ENCODE assay signal across 8 mouse cellular contexts in genomic region chr1:74098004-74099000, GRCm38 (mm10). TPM values are rescaled to one million over a fixed set of nuclear protein-coding genes. Genes with fewer than 3 reads are reported as not detected.
DNase-seq lines count a peak whose midpoint lies in the region; ATAC-seq and TF ChIP-seq lines count a peak whose summit lies in the region.

No protein-coding gene starts in this region.

- H3K9ac ChIP-seq in embryonic facial prominence, embryonic 15.5 days = peak overlapping the region; percentile 54
- H3K9ac ChIP-seq in hindbrain, embryonic 14.5 days = peak overlapping the region; percentile 42
- peak overlapping the region; percentile 54 for H3K9ac ChIP-seq in limb, embryonic 15.5 days
- peak overlapping the region; percentile 62 for H3K9ac ChIP-seq in midbrain, postnatal 0 days (replicated peaks; ENCODE audit: low read length, poor library complexity, severe bottlenecking)

- H3K36me3 ChIP-seq in embryonic facial prominence, embryonic 15.5 days = no peaks in the 10 kb centered on the region
- no peaks in the 10 kb centered on the region for H3K36me3 ChIP-seq in hindbrain, embryonic 14.5 days (replicated peaks; ENCODE audit: control insufficient read depth, insufficient read depth)
- H3K36me3 ChIP-seq in limb, embryonic 15.5 days = no peaks in the 10 kb centered on the region
- H3K36me3 ChIP-seq in midbrain, postnatal 0 days (ENCODE audit: insufficient read depth, low read length) = no peaks in the 10 kb centered on the region

- peak overlapping the region; percentile 97 for H3K4me2 ChIP-seq in embryonic facial prominence, embryonic 15.5 days (replicated peaks)
- H3K4me2 ChIP-seq in hindbrain, embryonic 14.5 days (replicated peaks) = peak overlapping the region; percentile 64
- H3K4me2 ChIP-seq in limb, embryonic 15.5 days = peak overlapping the region; percentile 96
- peak overlapping the region; percentile 95 for H3K4me2 ChIP-seq in midbrain, postnatal 0 days (ENCODE audit: low read depth, low read length, poor library complexity, severe bottlenecking)

- peak overlapping the region; percentile 71 for H3K27ac ChIP-seq in embryonic facial prominence, embryonic 15.5 days (replicated peaks)
- peak overlapping the region; percentile 70 for H3K27ac ChIP-seq in hindbrain, embryonic 14.5 days
- peak overlapping the region; percentile 34 for H3K27ac ChIP-seq in limb, embryonic 15.5 days
- 0 out of 2 replicates have a peak overlapping the region, but pooled peaks have one; percentile 27 for H3K27ac ChIP-seq in midbrain, postnatal 0 days (ENCODE audit: low read depth, low read length)

- H3K4me3 ChIP-seq in embryonic facial prominence, embryonic 15.5 days (replicated peaks) = peak overlapping the region; percentile 55
- peak overlapping the region; percentile 36 for H3K4me3 ChIP-seq in hindbrain, embryonic 14.5 days (replicated peaks; ENCODE audit: low read length)
- H3K4me3 ChIP-seq in limb, embryonic 15.5 days = peak overlapping the region; percentile 50
- H3K4me3 ChIP-seq in midbrain, postnatal 0 days (ENCODE audit: low read depth, low read length) = peak overlapping the region; percentile 54

- ATAC-seq in embryonic facial prominence, embryonic 15.5 days (ENCODE audit: insufficient number of reproducible peaks, low FRiP score, low TSS enrichment, low read depth) = no peak
- peak; percentile 61 for ATAC-seq in hindbrain, embryonic 14.5 days (ENCODE audit: low FRiP score)
- ATAC-seq in limb, embryonic 15.5 days (ENCODE audit: insufficient number of reproducible peaks, low FRiP score, low TSS enrichment, low read depth) = 0 out of 2 replicates have a peak, but pooled peaks have one; percentile 7
- ATAC-seq in midbrain, postnatal 0 days (ENCODE audit: low FRiP score) = peak; percentile 70

- no peaks in the 10 kb centered on the region for H3K9me3 ChIP-seq in embryonic facial prominence, embryonic 15.5 days (replicated peaks)
- no peaks in the 10 kb centered on the region for H3K9me3 ChIP-seq in hindbrain, embryonic 14.5 days (ENCODE audit: control insufficient read depth, low read length)
- no peaks in the 10 kb centered on the region for H3K9me3 ChIP-seq in limb, embryonic 15.5 days
- no peaks in the 10 kb centered on the region for H3K9me3 ChIP-seq in midbrain, postnatal 0 days (ENCODE audit: low read length)

- H3K27me3 ChIP-seq in embryonic facial prominence, embryonic 15.5 days = peaks cover 11% of the 10 kb centered on the region; the same call in 1 of the 2 replicates
- peaks cover 26% of the 10 kb centered on the region for H3K27me3 ChIP-seq in hindbrain, embryonic 14.5 days (ENCODE audit: control insufficient read depth, insufficient read depth, low read length)
- H3K27me3 ChIP-seq in limb, embryonic 15.5 days = peaks cover 15% of the 10 kb centered on the region
- H3K27me3 ChIP-seq in midbrain, postnatal 0 days (ENCODE audit: insufficient read depth, low read length) = no peaks in the 10 kb centered on the region

- under 1% methylated on average over 57 of the region's 58 CpGs for WGBS in embryonic facial prominence, embryonic 15.5 days
- under 1% methylated on average over 52 of the region's 58 CpGs for WGBS in hindbrain, embryonic 14.5 days
- WGBS in limb, embryonic 15.5 days = 1% methylated on average over 58 of the region's 58 CpGs
- WGBS in midbrain, postnatal 0 days = under 1% methylated on average over 52 of the region's 58 CpGs

- peak; percentile 52 for DNase-seq in kidney, adult 18-20 months
- DNase-seq in kidney, adult 11 months = no peak
- DNase-seq in R1 (ENCODE audit: low read depth, low spot score) = peak; percentile 71
- peak; percentile 67 for DNase-seq in hindbrain, embryonic 14.5 days (ENCODE audit: low spot score)
- peak; percentile 67 for DNase-seq in midbrain, postnatal 0 days (ENCODE audit: low spot score)
- no peak for DNase-seq in spleen, postnatal 14 days (ENCODE audit: low spot score in 2 of 2)

- peaks cover 53% of the 10 kb centered on the region for H3K4me1 ChIP-seq in embryonic facial prominence, embryonic 15.5 days
- peaks cover 25% of the 10 kb centered on the region for H3K4me1 ChIP-seq in hindbrain, embryonic 14.5 days (replicated peaks; ENCODE audit: control insufficient read depth, insufficient read depth, low read length)
- H3K4me1 ChIP-seq in limb, embryonic 15.5 days = peaks cover 57% of the 10 kb centered on the region
- peaks cover 3% of the 10 kb centered on the region; the same call in 1 of the 2 replicates for H3K4me1 ChIP-seq in midbrain, postnatal 0 days (ENCODE audit: insufficient read depth, low read length)

- peak; percentile 54 for TF ChIP-seq CTCF in midbrain, postnatal 0 days (IDR thresholded peaks at IDR 0.05)

RNA-seq across cellular contexts. Expression of gene Tns1, which starts 25.9 kb away (rescaled TPM):
- polyA plus RNA-seq in embryonic facial prominence, embryonic 15.5 days (2015; fragmentation: Nextera tagmentation; extraction: Ambion mirVana) = 49.3 and 53.7 TPM in 2 replicates
- polyA plus RNA-seq in hindbrain, embryonic 14.5 days (2014; fragmentation: Nextera tagmentation; extraction: Ambion mirVana) = 15.1 and 15.5 TPM in 2 replicates
- polyA plus RNA-seq in limb, embryonic 15.5 days (2015; fragmentation: Nextera tagmentation; extraction: Ambion mirVana) = 59.9 and 65.2 TPM in 2 replicates
- total RNA-seq in midbrain, postnatal 0 days (2014; rRNA removed) = 22.5 and 31.5 TPM in 2 replicates
- polyA plus RNA-seq in midbrain, postnatal 0 days (2015; fragmentation: Nextera tagmentation; extraction: Ambion mirVana) = 9.8 and 10.2 TPM in 2 replicates

RNA-seq across cellular contexts. Expression of gene Rufy4, which starts 27.0 kb away (rescaled TPM):
- polyA plus RNA-seq in embryonic facial prominence, embryonic 15.5 days (2015; fragmentation: Nextera tagmentation; extraction: Ambion mirVana) = 0.72 and 0.85 TPM in 2 replicates
- polyA plus RNA-seq in hindbrain, embryonic 14.5 days (2014; fragmentation: Nextera tagmentation; extraction: Ambion mirVana) = 0.26 and 0.43 TPM in 2 replicates
- 0.35 and 0.84 TPM in 2 replicates for polyA plus RNA-seq in limb, embryonic 15.5 days (2015; fragmentation: Nextera tagmentation; extraction: Ambion mirVana)
- total RNA-seq in midbrain, postnatal 0 days (2014; rRNA removed) = 0.33 TPM in 1 of 2 replicates, not detected in the other
- 0.09 and 0.11 TPM in 2 replicates for polyA plus RNA-seq in midbrain, postnatal 0 days (2015; fragmentation: Nextera tagmentation; extraction: Ambion mirVana)

RNA-seq across cellular contexts. Expression of gene Cxcr2, which starts 55.5 kb away (rescaled TPM):
- polyA plus RNA-seq in embryonic facial prominence, embryonic 15.5 days (2015; fragmentation: Nextera tagmentation; extraction: Ambion mirVana) = 0.37 TPM in 2 replicates
- polyA plus RNA-seq in hindbrain, embryonic 14.5 days (2014; fragmentation: Nextera tagmentation; extraction: Ambion mirVana) = 0.11 TPM in 1 of 2 replicates, not detected in the other
- 0.45 and 0.51 TPM in 2 replicates for polyA plus RNA-seq in limb, embryonic 15.5 days (2015; fragmentation: Nextera tagmentation; extraction: Ambion mirVana)
- total RNA-seq in midbrain, postnatal 0 days (2014; rRNA removed) = 0.38 TPM in 1 of 2 replicates, not detected in the other
- 0.05 and 0.16 TPM in 2 replicates for polyA plus RNA-seq in midbrain, postnatal 0 days (2015; fragmentation: Nextera tagmentation; extraction: Ambion mirVana)

Comparison
In these comparisons a context has a peak if more than half of its experiments do, and no peak if none do; other contexts are left out.
1. DNase-seq: peak in kidney, adult 18-20 months (single experiment), R1 (single experiment), hindbrain, embryonic 14.5 days (single experiment) and midbrain, postnatal 0 days (single experiment); none in kidney, adult 11 months (single experiment) and spleen, postnatal 14 days (0 of 2).
2. Peak in every context shown above with its lines, with median percentiles within 50 percentile points of each other: H3K27ac ChIP-seq, H3K4me2 ChIP-seq, H3K4me3 ChIP-seq and H3K9ac ChIP-seq.